In the genomic region with DNA sequence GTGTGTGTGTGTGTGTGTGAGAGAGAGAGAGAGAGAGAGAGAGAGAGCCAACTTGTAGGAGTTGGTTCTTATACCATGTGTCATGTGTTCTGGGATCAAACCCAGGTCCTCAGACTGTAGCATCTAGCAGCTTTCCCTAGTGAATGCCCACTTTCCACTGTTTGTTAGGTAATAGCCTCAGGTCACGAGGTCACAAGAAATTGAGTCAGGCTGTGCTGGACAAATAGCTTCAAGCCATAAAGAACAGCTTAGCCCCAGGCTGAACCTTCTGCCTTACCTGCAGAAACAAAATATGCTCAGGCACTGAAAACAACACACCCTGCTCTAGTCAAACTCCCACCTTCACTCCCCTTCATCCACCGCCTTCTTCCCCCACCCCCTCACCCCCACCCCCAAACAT, we compare ENCODE assay signal across 24 mouse cellular contexts. TPM values are rescaled to one million over a fixed set of nuclear protein-coding genes. Genes with fewer than 3 reads are reported as not detected.
"Had no signal": no experiment of that assay in that cellular context is flagged by ENCODE, and none has a peak within 500 bp of the region (broad histone marks: within the 10 kb centered on the region; RNA-seq: fewer than 3 reads in every experiment).

No protein-coding gene starts in this region.

- H3K27ac ChIP-seq: midbrain, embryonic 10.5 days; midbrain, embryonic 12.5 days; neural tube, embryonic 12.5 days; stomach, embryonic 15.5 days; stomach, postnatal 0 days had no signal

- H3K27me3 ChIP-seq: neural tube, embryonic 12.5 days; stomach, embryonic 15.5 days had no signal

- DNase-seq: lung, adult 18-20 months; lung, embryonic 14.5 days; lung, postnatal 10 days; lung, postnatal 4 days; midbrain, embryonic 14.5 days; right cerebral cortex, postnatal 14 days; thymus, adult 2 months; thymus, postnatal 25 days; thymus, postnatal 4 days had no signal

- H3K9me3 ChIP-seq: midbrain, embryonic 10.5 days; midbrain, embryonic 12.5 days; neural tube, embryonic 12.5 days; stomach, embryonic 15.5 days had no signal

- H3K9ac ChIP-seq: lung, embryonic 14.5 days; midbrain, embryonic 12.5 days; neural tube, embryonic 12.5 days; stomach, embryonic 15.5 days had no signal

- H3K4me2 ChIP-seq: lung, embryonic 14.5 days; midbrain, embryonic 12.5 days; neural tube, embryonic 12.5 days; stomach, embryonic 15.5 days had no signal

- H3K4me3 ChIP-seq: midbrain, embryonic 10.5 days; midbrain, embryonic 12.5 days; neural tube, embryonic 12.5 days; stomach, embryonic 15.5 days had no signal

- ATAC-seq: midbrain, embryonic 16.5 days had no signal

- H3K36me3 ChIP-seq: midbrain, embryonic 10.5 days; midbrain, embryonic 12.5 days; neural tube, embryonic 12.5 days; stomach, embryonic 15.5 days had no signal

RNA-seq across cellular contexts. Expression of gene Vmo1, which starts 3.2 kb away (rescaled TPM):
- total RNA-seq: megakaryocyte, adult 5-6 weeks; megakaryocyte-erythroid progenitor cell, adult 5-6 weeks; monocyte, adult 5-6 weeks; neutrophil, adult 5-6 weeks had no signal
- polyA plus RNA-seq: midbrain, embryonic 10.5 days; midbrain, embryonic 12.5 days; midbrain, embryonic 14.5 days; midbrain, embryonic 16.5 days; neural tube, embryonic 12.5 days; neural tube, embryonic 14.5 days; stomach, embryonic 15.5 days had no signal

RNA-seq across cellular contexts. Expression of gene Tm4sf5, which starts 6.2 kb away (rescaled TPM):
- total RNA-seq: megakaryocyte, adult 5-6 weeks; megakaryocyte-erythroid progenitor cell, adult 5-6 weeks; monocyte, adult 5-6 weeks; neutrophil, adult 5-6 weeks had no signal
- polyA plus RNA-seq: midbrain, embryonic 10.5 days; neural tube, embryonic 12.5 days had no signal

RNA-seq across cellular contexts. Expression of gene Gltpd2, which starts 7.8 kb away (rescaled TPM):
- total RNA-seq: megakaryocyte, adult 5-6 weeks; megakaryocyte-erythroid progenitor cell, adult 5-6 weeks; monocyte, adult 5-6 weeks; neutrophil, adult 5-6 weeks had no signal
- polyA plus RNA-seq: midbrain, embryonic 12.5 days; midbrain, embryonic 16.5 days; testis, adult 2 months had no signal

RNA-seq across cellular contexts. Expression of gene Gm40193, which starts 21.5 kb away (rescaled TPM):
- total RNA-seq: megakaryocyte, adult 5-6 weeks; megakaryocyte-erythroid progenitor cell, adult 5-6 weeks; monocyte, adult 5-6 weeks; neutrophil, adult 5-6 weeks had no signal
- polyA plus RNA-seq: lung, embryonic 14.5 days; lung, embryonic 16.5 days; midbrain, embryonic 10.5 days; midbrain, embryonic 12.5 days; midbrain, embryonic 14.5 days; midbrain, embryonic 16.5 days; neural tube, embryonic 12.5 days; neural tube, embryonic 14.5 days; spleen, adult 2 months; stomach, embryonic 15.5 days; stomach, postnatal 0 days; testis, adult 2 months; thymus, adult 2 months; urinary bladder, adult 2 months had no signal
